Mouse (Mus musculus) ES-Bruce4 (cell line): Measurements from ENCODE around the gene S100a6. TPM values are rescaled to one million over a fixed set of nuclear protein-coding genes. Genes with fewer than 3 reads are reported as not detected.

ENCODE experiments used
- H3K27ac ChIP-seq: 2 replicates; pipeline ENCODE4 v1.5.1; 2012; ENCODE audit warnings: low read length, inconsistent platforms; ENCODE audit not compliant: insufficient read depth
- H3K27me3 ChIP-seq: 2 replicates; pipeline ENCODE4 v1.6.1; 2012; ENCODE audit warnings: mild to moderate bottlenecking, low read length, inconsistent platforms; ENCODE audit not compliant: control insufficient read depth, poor library complexity, insufficient read depth, severe bottlenecking
- H3K36me3 ChIP-seq: 2 replicates; pipeline ENCODE4 v1.6.1; 2012; ENCODE audit warnings: inconsistent platforms, mild to moderate bottlenecking, low read length, moderate library complexity; ENCODE audit not compliant: control insufficient read depth, poor library complexity, insufficient read depth, severe bottlenecking
- H3K4me1 ChIP-seq: one replicate; pipeline ENCODE4 v1.8.1; 2011; ENCODE audit warnings: low read length; ENCODE audit not compliant: control insufficient read depth, insufficient read depth
- H3K4me3 ChIP-seq: 2 replicates; pipeline ENCODE4 v1.5.1; 2011; ENCODE audit warnings: low read depth, mild to moderate bottlenecking, low read length
- H3K9ac ChIP-seq: 2 replicates; pipeline ENCODE4 v1.6.1; 2012; ENCODE audit warnings: low read depth, mild to moderate bottlenecking, inconsistent platforms; ENCODE audit not compliant: poor library complexity, severe bottlenecking
- H3K9me3 ChIP-seq: replicated peaks from 2 replicates; pipeline ENCODE4 v1.6.1; 2012; ENCODE audit warnings: mild to moderate bottlenecking, low read length, inconsistent platforms; ENCODE audit not compliant: control insufficient read depth, poor library complexity, insufficient read depth, severe bottlenecking
- CTCF ChIP-seq: IDR thresholded peaks from one replicate; pipeline ENCODE4 v1.8.1; 2011; ENCODE audit warnings: low read depth, low read length
- EP300 ChIP-seq: IDR thresholded peaks from 2 replicates; pipeline ENCODE4 v1.6.1; 2011; ENCODE audit warnings: low read depth, low read length; ENCODE audit not compliant: insufficient read depth
- POLR2A ChIP-seq: IDR thresholded peaks from one replicate; pipeline ENCODE4 v1.8.1; 2011; ENCODE audit warnings: low read length; ENCODE audit not compliant: insufficient read depth
- polyA plus RNA-seq: library from polyadenylated mRNA; stranded (reverse); fragments of >200 nt; gene quantifications from 2 replicates; pipeline ENCODE4 v1.2.4, GENCODE M21; 2011; ENCODE audit warnings: low read depth; ENCODE audit not compliant: missing spikeins, insufficient read depth, insufficient read length

The S100a6 gene
- polyA plus RNA-seq, 1 experiment = 516 TPM

DNA sequence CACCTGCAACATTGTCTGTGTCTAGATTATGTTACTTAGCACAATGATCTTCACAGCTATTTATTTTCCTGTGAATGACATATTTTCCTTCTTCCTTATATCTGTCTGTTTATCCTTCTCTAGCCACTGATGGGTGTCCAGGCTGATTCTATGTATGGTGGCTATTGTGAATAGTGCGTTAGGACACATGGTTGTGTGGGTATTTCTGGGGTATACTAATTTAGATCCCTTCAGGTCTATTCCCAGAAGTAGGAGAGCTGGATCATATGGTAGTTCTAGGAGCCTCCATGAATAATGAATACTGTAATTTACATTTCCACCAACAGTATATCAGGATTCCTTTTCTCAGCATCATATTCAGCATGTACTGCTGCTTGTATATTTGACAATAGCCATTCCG lies 37.1 kb downstream of the S100a6 start:
- Histone ChIP-seq H3K4me3 (no peak overlapping the region), H3K4me1 (no peaks in the 10 kb centered on the region), H3K36me3 (no peaks in the 10 kb centered on the region), H3K27ac (no peak overlapping the region), H3K27me3 (no peaks in the 10 kb centered on the region), H3K9ac (no peak overlapping the region), H3K9me3 (no peaks in the 10 kb centered on the region)
- TF ChIP-seq POLR2A (no peak), EP300 (no peak), CTCF (no peak)

DNA sequence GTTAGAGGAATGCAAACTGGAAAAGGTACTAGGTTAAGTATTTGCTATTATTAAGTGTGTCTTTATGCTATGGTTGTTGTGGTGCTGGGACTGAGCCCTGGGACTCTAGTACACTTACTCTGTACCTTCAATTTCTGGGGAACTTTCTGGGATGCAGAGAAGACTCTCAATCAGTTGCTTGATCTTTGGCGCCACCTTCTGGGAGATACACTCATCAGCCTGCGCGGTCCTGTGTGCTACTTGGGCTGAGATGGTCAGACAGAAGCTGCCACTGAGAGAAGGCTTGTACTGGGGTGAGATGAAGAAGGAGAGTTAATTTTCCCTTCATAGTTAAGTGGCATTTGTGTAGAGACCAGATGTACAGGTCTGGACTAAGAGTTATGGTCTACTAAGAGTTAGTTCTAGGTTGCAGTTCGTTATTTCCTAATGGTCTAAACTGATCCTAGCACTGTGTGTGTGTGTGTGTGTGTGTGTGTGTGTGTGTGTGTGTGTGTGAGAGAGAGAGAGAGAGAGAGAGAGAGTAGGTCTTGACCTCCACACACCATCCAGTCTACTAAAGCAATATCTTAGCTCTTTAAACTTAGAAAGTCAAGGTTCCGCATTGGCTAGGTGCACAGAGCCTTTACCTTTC lies 40.3 kb downstream of the S100a6 start:
- Histone ChIP-seq H3K36me3 (no peaks in the 10 kb centered on the region), H3K27ac (no peak overlapping the region), H3K4me1 (no peaks in the 10 kb centered on the region), H3K27me3 (no peaks in the 10 kb centered on the region), H3K4me3 (no peak overlapping the region), H3K9ac (no peak overlapping the region), H3K9me3 (no peaks in the 10 kb centered on the region)
- TF ChIP-seq EP300 (no peak), POLR2A (no peak), CTCF (peak; percentile 75)

DNA sequence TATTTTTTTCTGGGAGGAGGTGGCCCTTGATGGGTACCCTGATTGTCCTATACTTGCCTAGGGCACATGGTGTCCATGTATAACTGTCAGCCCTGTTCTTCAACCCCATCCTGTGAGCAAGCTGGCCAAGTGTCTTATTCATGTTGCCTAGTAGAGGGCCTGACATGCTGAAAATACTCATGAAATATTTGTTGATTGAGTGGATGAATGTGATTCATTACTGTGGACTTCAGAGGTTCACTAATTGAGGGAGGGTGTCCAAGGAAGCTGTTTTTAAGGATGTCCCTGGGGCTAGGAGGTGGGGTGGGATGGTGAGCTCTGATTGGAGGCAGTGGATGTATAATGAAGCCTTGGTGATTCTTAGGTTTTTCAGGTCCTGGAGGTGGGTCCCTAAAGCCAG lies 41.0 kb downstream of the S100a6 start, which contains the start of gene S100a7a:
TSS of gene S100a7a (plus strand) at position 301 of the 400 bp plus-strand sequence.
- no peak within 1 kb of the TSS for H3K27ac ChIP-seq
- no peak within 1 kb of the TSS for H3K9ac ChIP-seq
- TF ChIP-seq POLR2A = no peak
- no peak for TF ChIP-seq CTCF
- no peak for TF ChIP-seq EP300
- no peak within 1 kb of the TSS for H3K4me3 ChIP-seq
- H3K9me3 ChIP-seq = no peaks in the 10 kb centered on the region
- H3K27me3 ChIP-seq = no peaks in the 10 kb centered on the region
- no peaks in the 10 kb centered on the region for H3K36me3 ChIP-seq
- no peaks in the 10 kb centered on the region for H3K4me1 ChIP-seq

DNA sequence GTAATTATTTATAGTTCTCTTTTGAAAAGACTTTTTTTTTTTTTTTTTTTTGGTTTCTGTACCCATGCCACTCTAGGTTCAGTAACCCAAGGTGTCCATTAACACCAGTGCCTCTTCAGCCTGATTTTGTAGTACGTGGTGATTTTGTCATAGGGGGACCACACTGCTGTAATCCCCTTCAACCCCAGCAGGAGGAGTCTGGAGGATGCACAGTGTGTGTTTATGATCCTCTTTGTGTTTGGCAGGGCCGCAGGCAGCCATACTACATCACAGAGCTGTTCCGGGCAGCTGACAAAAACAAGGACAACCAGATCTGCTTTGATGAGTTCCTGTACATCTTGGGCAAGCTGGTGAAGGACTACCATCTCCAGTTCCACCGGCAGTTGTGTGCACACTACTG lies 44.7 kb downstream of the S100a6 start:
- TF ChIP-seq POLR2A (no peak), CTCF (no peak), EP300 (no peak)
- H3K27me3 ChIP-seq = no peaks in the 10 kb centered on the region

DNA sequence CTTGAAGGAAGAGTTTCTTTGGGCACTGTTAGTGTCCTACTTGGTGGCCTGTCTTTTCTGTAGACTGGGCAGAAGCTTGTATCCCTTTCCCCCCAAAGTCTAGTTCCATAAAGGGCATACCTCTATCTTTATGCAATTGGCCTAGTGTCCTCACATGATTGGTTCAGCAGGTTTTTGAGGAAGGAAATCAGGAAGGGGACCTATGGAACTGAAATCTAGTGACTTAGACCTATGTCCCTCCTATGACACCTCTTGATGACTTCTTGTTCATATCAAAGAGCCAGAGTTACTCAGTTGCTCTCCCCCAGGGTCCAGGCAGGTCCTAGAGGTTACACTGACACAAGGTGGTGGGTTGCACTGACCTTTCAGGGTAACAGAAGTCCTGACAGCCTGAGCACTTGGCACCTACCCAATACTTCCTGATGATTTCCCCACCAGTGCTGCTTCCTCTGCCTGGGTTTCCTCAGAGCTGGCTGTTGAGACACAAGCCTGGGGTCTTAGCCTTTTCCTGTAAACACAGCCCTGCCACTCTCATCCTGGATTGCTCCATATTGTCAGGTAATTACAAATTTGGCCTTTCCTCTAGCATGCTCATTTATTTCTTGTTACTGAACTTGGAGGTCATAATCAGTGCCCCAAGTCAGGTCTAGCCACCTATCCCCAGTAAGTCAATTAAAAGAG lies 46.8 kb downstream of the S100a6 start:
- no peaks in the 10 kb centered on the region for H3K27me3 ChIP-seq
- no peaks in the 10 kb centered on the region for H3K36me3 ChIP-seq
- no peak overlapping the region for H3K27ac ChIP-seq
- H3K9me3 ChIP-seq = no peaks in the 10 kb centered on the region
- no peaks in the 10 kb centered on the region for H3K4me1 ChIP-seq
- H3K9ac ChIP-seq = no peak overlapping the region
- no peak overlapping the region for H3K4me3 ChIP-seq
- no peak for TF ChIP-seq EP300
- no peak for TF ChIP-seq CTCF
- no peak for TF ChIP-seq POLR2A

More for the DNA sequence above, 44.7 kb downstream of the S100a6 start:
- Histone ChIP-seq H3K36me3 (no peaks in the 10 kb centered on the region), H3K27ac (no peak overlapping the region), H3K9ac (no peak overlapping the region), H3K9me3 (no peaks in the 10 kb centered on the region), H3K4me3 (no peak overlapping the region), H3K4me1 (no peaks in the 10 kb centered on the region)

DNA sequence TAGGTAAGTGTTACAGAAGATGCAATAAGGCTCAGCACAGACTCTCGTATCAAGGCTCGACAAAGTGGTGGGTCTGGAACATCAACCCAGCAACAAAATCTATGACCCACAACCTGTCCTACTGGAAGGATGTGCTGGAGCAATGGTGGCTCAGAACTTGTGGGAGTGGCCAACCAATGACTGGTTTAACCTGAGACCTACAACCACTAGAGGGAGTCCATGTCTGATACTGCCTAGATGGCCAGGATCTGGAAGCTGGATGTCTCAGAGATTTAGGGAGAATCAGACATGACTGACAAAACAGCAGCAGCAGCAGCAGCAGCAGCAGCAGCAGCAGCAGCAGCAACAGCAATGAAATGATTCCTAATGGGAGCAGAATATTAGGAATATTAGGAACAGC lies 51.5 kb downstream of the S100a6 start:
- TF ChIP-seq CTCF (peak; percentile 40), POLR2A (no peak)
- Histone ChIP-seq H3K4me3 (no peak overlapping the region), H3K9me3 (no peaks in the 10 kb centered on the region), H3K4me1 (no peaks in the 10 kb centered on the region), H3K27ac (no peak overlapping the region), H3K27me3 (no peaks in the 10 kb centered on the region), H3K36me3 (no peaks in the 10 kb centered on the region), H3K9ac (no peak overlapping the region)
